Mouse (Mus musculus) spleen, postnatal 4 days (tissue): ENCODE data around the gene Tmem259.

Experiments used
- DNase-seq, 2 experiments: peaks; one replicate each; pipeline ENCODE4 v3.0.0; 2022; ENCODE audit warnings: low spot score in 2 of 2

Gene Tmem259

DNA sequence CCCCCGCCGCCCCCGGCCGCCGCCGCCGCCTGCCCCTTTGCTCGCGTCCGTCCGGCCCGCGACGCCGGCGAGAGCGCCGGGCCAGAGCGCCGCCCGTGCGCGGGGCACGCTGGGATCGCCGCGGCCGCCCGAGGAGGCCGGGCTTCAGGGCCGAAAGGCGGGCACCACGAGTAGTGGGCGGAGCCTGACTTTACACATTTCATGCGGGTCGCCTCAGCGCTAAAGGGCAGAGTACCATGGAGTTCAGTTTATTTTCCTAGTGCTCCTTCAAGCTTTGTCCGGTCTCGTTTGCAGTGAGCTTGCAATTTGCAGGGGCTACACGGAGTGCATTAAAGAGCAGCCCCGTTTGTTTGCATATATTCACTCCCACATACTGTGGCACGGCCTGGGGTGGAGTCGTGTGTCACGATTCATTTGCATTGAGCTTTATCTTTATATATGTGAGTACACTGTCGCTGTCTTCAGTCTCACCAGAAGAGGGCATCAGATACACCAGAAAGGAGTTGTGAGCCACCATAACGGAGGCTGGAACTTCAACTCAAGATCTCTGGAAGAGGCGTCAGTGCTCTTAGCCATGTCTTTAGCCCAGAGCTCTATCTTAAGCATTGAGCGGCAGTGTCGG, at the start of gene Tmem259:
Tmem259 (minus strand) TSS at position 136 of the 622 bp plus-strand sequence.
- peak; percentile 88 to 92 for DNase-seq

DNA sequence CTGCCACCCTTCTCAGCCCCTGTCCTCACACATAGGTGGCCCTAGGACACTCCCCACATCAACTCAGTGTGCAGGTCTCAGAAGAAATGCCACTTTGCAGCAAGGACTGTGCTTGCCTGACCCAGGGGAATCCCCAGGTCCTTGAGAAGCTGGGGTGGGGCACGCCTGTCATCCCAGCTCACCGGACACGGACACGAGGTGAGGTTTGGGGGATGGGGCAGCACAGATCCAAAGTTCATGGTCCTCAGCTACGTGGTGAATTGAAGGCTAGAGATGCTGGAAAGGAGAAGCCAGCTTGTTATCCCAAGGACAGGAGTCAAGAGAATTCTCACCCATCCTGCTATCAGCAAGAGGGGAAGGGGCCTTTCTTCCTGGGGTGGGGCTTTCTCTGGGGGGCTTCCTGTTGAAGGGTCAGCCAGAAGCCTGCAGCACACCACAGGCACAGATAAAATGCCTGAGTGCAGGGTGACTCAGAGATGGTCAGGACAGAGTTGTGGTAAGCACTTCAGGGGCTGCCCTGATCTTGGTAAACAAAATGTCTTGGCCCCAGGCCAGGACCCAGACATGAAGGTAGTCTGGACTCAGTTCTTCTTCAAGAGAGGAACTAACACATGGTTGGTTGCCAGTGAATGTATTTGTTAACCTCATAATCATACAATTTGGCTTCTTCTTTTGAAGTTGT, 48.8 kb upstream of the Tmem259 start:
- peak; percentile 74 to 85 for DNase-seq

DNA sequence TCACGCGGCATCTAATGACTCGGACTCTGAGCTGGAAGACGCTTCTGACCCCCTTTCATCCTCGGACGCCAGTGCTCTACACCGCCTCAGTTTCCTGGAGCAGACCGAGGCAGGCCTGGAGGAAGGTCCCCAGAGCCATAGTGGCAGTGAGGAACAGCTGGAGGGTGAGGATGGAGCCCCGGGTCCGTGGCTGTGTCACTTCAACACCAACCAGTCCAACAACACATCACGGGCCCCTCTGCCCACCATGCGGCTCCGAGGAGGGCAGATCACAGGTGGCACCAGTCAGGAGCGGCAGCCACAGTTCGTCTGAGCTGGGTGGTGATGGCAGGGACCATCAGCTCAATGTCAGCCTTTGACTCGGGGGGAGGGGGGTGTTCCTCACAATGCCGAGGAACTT, 46.6 kb upstream of the Tmem259 start:
- DNase-seq = no peak

DNA sequence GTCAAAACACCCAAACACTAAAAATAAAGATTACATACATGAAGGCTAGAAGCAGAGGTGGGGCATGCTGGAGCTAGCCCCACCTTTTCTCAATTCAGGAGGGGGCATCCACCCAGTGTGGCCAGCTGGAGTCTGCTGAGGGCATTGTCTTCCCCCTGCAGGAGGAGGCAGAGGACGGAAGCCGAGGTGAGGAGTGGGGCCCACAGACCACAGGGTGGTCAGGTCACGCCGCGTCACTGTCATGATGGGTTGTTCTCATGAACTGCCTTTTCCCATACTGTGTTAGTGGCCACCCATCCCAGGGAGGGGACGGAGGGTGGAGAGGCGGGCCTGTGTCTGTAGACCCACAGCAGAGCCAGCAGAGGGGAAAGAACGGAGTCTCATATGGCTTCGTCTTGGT, 46.1 kb upstream of the Tmem259 start:
- no peak for DNase-seq

DNA sequence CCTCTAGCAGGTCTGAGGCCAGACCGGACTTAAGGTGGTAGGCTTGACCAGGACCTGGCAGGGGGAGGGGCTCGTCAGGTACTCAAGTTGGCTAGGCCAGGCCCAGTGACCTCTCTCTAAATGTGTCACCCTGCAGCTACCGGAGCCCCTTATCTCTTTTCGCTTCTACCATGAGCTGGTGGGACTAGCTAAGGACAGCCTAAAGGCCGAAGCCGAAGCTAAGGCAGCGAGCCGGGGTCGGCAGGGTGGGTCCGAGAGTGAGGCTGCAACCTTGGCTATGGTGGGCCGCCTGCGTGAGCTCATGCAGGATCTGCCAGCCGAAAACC, 44.4 kb upstream of the Tmem259 start:
- DNase-seq = no peak

DNA sequence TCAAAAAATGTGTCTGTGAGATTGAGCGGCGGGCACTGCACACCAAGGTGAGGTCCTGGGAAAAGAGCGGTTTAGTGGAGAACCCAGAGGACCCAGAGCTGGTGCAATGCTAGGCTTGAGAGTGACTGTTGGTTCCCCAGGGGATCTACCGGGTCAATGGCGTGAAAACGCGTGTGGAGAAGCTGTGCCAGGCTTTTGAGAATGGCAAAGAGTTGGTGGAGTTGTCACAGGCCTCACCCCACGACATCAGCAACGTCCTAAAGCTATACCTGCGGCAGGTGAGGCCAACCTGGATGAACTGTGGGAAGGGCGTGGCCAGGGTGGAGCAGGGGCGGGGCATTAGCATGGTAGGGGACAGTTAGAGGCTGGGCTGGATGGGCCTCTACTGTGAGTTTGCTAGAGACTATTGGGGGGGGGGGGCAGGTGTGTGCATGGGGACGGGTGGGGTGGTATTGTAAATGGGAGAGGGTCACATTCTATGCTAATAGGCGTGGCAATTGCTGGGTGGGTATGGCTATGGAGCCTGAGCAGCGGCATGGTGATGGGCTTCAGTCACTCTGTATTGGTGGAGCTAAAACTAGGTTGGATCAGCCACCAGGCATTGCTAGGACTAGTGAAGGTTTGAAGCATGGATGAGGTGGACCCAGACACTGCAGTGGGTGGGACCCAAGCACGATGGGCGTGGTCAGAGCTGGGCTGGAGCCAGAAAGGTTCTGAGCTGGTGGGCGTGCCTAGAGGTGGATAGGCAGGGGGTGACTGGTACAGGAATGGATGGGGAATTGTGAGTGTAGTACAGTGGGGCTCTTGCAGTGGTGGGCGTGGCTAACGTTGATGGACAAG, 43.8 kb upstream of the Tmem259 start:
- peak; percentile 59 to 73 for DNase-seq

DNA sequence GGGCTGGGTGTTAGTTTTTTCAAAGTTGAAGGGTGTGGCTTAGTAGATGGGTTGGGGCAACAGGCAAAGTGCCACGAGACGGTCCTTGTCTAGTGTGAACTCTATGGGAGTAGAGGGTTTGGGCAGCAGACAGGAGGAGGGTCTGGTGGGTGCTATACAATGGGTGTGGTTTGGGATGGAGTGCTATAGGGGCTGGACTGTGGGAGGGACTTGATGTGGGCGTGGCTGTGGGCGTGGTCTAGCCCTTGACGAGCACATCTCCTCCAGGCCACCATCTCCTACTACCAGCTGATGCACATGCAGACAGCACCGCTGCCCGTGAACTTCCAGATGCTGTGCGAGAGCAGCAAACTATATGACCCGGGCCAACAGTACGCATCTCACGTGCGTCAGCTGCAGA, 41.8 kb upstream of the Tmem259 start:
- peak in 1 of 2 experiments; percentile 54 for DNase-seq

DNA sequence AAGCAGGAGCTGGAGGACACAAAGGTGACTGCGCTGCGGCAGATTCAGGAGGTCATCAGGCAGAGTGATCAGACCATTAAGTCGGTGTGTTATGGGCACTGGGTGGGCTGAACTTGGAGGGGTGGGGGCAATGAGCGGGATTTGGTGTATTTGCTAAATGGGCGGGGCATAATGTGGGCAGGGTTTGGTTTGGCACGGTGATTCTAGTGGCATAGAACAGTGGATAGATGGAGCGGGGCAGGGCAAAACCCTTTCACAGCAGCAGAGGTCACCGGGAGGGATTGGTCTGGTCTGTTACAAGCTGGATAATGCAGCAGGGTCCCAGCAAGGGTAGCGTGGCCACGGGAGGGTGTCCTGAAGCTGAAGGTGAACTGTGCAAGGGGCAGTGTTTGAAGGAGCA, 41.3 kb upstream of the Tmem259 start:
- DNase-seq = no peak

DNA sequence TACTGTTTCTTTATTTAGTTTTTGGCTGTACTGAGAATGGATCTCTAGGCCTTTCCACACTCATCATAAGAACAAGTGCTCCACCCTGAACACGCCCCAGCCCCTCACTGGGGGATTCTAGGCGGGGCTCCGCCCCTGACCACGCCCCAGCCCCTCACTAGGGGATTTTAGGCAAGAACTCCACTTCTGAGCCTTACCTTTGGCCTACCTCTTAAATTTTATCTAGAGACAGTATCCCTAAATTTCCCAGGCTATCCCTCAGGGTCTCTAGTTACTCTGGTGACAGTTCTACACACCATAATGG, 40.9 kb upstream of the Tmem259 start:
- DNase-seq = no peak

DNA sequence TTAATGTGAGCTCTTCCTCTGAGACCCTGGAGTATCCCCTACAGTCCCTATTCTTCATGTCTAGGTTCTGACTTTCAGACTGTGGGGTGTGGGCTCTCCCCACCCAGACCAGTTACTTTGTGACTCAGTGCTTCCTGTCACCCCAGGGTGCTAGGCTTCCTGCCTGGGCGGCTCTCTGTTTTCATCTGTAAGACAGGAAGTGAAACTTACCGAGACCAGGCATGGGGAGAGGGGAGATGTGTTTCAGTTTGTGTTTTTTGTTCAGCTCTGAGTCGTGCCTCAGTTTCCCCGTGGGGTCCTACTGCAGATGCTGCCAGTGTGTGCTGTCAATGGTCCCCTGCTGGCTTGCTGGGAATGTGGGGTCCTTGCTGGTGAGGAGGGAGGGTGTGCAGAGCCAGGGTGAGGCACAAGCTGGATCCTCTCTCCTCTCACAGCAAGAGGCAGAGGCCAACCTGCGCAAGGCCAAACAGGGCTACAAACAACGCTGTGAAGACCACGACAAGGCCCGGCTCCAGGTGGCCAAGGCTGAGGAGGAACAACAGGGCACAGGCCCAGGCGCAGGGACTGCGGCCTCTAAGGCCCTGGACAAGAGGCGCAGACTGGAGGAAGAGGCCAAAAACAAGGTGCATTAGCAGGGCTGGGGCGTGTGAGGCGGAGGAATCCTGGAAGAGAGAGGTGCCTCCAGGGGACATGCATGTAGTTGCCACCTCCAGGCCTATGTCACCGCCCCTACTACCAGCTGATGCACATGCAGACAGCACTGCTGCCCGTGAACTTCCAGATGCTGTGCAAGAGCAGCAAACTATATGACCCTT, 40.3 kb upstream of the Tmem259 start:
- DNase-seq = no peak

DNA sequence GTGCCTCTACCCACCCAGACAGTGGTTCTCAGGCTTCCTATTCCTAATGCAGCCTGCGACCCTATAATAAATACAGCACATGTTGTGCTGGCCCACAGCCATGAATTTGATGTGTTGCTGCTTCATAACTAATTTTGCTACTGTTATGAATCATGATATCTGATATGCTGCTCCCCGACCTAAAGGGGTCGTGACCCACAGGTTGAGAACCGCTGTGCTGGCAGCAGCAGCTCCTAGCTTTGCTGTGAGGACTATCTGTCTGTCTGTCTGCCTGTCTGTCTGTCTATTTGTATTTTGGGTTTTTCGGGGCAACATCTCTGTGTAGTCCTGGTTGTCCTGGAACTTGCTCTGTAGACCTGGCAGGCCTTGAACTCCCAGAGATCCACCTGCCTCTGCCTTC, 39.6 kb upstream of the Tmem259 start:
- DNase-seq = no peak

DNA sequence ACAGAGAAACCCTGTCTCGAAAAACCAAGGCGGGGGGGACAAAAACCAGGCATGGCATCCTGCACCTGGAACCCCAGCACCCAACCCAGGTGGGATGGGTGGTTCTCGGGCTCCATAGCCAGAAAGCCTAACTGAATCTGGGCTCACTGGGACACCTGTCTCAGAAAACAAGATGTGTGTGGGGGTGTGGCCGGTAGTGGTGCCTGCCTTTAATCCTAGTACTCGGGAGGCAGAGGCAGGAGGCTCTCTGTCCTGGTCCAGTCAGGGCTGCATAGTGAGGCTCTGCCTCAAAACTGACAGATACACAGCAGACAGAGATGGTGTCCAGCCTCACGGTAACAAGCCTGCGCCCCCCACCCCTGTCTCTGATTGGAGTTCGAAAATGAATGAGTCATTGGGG, 38.7 kb upstream of the Tmem259 start:
- DNase-seq = no peak

DNA sequence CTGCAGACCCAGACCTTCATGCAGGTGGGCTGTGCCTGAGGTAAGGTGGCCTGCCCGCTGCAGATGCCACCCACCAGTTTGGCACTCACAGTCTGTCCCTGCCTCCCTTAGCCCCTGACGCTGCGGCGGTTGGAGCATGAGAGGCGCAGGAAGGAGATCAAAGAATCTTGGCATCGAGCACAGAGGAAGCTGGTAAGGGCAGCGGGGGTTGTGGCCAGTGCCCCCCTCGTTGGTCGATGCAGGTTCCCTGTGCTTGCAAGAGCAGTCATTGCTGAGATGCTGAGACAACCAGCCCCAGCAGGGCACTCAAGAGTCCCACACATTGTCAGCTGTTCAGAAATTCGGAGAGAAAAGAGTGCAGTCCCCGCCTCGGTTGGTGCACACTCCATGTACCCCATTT, 38.0 kb upstream of the Tmem259 start:
- DNase-seq = no peak

DNA sequence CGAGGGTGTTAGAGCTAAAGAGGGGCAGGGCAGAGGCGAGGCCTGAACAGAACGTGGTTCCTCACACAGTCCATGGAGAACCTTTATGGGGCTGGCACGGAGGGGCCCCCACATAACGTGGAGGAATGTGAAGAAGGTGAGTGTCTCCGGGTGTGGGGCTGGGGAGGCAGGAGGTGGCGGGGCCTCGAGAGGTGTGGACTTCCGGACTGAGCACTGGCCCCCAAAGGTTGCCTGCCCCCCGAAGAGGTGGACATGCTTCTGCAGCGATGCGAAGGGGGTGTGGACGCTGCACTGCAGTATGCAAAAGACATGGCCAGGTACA, 37.2 kb upstream of the Tmem259 start:
- DNase-seq = no peak

DNA sequence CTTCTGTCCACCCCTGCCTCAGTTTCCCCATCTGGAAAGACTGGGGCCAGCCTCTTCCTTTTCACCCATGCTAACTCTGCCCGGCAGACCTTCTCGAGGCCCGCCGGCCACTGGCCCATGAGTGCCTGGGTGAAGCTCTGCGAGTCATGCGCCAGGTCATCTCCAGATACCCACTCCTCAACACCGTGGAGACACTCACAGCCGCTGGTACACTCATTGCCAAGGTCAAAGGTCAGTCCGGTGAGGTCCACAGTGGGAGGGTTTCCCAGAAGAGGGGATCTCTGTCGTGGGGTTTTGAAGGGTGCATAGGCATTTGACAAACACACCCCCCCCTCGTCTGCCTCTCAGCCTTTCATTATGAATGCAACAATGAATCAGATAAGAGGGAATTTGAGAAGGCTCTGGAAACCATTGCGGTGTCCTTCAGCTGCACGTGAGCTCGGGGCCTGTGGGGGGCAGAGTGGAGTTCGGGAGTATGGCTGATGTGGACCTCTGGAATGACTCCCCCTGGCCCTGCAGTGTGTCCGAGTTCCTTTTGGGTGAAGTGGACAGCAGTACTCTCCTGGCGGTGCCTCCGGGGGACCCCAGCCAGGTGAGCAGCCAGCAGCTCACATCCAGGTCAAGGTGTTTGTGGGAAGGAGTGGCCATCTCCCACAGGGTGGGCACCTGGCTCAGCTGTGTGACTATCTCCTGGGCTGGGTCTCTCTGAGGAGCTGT, 36.6 kb upstream of the Tmem259 start:
- DNase-seq = no peak

DNA sequence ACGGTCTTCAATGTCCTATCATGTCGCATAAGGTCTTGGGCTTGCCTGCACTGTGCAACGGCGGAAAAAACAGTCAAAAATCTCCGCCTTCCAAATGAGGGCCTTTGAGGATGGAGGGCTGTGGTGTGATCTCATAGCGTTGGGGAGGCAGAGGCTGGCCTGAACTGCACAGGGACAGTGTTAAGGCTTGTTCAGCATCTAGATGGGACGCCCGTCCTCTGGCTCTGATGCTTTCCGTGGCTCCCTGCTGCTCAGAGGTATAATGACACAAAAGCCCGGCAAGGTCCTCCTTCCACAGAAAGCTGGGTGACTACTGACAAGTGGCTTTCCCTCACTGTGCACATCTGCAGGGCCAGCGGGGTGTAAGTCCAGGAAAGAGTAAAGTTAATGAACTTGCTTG, 36.1 kb upstream of the Tmem259 start:
- no peak for DNase-seq

DNA sequence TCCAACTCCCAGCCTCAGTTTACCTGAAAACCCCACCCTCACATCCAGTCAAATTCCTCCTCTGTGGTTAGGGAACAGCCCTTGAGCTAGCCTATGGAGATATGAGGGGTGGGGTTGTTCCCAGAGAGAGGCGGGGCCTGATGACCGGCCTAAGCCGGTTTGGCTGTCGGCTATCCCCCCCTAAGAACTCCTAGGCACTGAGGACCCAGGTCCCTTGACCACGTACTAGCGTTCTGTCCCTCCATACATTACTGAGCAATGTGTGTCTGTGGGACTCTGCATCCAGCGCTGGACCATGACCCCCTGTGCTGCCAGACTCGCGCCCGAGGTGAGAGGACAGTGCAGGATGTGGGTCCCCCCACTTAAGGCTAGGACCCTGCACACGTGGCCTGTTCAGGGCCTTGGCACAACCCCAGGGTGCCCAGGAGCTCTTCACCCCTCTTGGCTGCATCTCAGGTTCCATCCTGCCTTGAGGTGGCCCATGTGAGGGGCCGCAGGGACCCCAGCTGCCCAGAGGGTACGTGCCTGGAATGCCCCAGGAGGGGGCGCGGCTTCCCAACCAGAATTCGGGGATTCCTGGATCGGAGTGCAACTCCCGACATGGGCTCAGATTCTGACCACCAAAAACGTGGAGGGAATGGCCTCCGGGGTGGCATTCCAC, 35.5 kb upstream of the Tmem259 start:
- no peak for DNase-seq

DNA sequence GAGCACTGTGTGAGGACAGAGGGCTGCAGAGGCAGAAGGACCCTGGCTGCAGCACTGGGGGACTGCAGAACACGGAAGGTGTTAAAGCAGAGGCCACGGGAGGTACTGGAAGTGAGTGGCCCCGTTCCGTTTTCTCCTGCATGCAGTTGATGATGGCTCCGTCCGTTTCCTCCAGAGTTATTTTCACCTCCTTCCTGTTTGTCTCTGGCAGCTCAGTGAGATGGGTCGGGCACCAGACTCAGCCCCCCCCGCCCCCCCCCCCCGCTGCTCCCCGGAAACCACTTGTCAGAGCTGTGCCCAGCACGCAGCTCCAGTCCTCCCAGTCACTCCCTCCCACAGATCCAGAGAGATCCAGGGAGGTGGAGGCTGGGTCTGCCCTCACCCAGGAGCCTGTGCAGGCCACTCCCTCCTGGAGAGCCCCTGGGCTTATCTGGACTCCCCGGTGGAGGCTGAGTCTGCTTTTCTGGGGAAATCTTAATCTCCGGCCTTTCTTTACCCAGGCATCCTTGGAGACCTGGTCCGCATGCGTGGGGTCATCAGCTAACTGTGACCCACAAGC, 34.7 kb upstream of the Tmem259 start:
- peak in 1 of 2 experiments; percentile 62 for DNase-seq

DNA sequence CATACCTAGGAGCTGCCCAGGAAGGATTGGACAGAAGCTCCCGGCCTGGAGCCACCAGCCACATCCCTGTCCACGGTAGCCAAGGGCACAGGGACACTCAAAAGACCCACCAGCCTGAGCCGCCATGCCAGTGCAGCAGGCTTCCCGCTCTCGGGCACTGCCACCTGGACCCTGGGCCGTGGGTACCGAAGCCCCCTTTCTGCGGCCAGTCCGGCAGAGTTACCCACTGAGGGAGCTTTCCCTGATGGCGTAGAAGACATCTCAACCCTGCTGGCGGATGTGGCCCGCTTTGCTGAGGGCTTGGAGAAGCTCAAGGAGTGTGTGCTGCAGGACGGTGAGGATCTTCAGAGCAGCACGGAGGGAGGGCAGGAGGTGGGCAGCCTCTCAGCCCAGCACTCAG, 33.6 kb upstream of the Tmem259 start:
- DNase-seq = peak in 1 of 2 experiments; percentile 49

DNA sequence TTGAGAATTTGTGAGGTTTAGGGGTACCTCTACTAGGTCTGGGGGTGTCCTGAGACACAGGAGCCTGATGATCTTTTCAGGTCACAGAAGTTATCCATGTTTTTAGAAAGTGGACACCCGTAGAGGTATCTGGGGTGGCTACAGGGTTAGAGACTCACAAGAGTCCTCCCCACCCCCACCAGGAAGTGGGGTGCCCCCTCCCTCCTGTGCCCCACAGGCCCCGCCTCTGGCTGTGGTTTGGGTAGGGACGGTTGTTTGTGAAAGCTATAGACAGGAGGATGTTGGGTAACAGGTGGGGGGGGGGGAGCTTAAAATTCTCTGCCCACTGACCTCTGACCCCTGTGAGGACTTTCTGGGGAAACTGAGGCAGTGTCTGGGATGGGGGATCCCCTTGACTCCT, 33.2 kb upstream of the Tmem259 start:
- DNase-seq = peak; percentile 86 to 90

DNA sequence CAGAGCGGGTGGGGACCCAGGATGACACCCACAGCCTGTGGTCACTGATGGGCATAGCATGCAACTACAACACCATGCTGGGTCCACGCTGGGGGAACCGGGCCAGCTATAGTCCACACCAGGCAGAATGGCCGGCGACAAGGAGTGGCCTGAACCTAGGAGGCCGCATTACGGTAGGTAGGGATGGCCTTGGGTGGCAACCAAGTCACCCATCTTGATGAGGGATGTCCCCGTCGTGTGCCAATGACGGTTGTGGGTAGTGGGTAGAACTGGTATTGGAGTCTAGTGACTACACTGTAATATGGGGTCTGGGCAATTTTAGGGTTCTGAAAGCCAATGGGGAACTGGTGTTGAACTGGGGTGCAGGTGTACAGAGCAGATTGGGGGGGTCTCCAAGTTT, 32.8 kb upstream of the Tmem259 start:
- no peak for DNase-seq
